Mouse (Mus musculus) brain, embryonic 18.5 days (tissue): ENCODE measurements around the gene Plekhg5.

Experiments
- DNase-seq: peaks from one replicate; pipeline ENCODE4 v3.0.0-alpha.2; 2012; ENCODE audit warnings: low read depth, low spot score

Gene Plekhg5

GRCm38 (mm10) chr4:152146033-152146827 is 73.9 kb downstream of the Plekhg5 start:
- no peak for DNase-seq

DNA sequence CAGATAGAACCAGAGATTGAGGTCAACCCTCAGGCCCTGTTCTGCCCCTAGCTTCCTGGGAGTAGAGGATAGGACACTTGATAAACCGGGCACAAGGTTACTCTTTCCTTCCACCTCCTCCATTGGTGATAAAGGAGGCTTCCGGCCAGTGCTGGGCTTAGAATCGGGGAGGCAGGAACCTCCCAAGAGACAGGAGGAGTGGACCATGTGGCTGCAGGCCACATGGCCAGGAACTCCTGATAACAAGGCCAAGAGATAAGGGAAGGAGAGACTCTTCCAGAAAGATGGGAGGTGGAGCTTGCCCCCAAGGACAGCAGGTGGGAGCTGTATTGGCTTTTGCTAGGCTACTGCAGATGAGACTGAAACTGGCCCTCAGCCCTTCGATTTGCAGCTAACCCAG is 78.2 kb downstream of the Plekhg5 start:
- DNase-seq = no peak

DNA sequence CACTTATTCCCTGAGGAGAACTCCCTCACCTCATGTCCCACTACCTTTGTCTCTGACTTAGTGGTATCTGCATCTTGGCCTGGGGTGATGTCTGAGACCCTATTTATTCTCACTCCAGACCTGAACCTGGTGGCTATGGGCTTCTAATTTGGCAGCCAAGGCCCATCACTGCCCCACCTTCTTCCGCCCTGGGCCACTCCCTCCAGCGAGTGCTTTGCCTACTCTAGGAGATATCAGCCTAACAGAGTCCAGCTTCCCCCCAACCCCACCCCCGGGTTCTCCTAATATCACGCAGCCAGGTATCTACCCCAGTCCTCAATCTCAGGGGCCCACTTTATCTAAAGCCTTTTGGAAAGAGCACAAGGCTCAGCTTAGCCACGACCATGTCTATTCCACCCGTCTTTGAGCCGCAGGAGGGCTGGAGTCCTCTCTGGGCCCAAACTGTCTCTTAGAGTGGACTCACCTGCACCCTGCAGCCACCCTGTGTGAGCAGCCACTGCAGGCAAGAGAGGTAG is 79.2 kb downstream of the Plekhg5 start:
- DNase-seq = no peak

- no peak for DNase-seq
Observed at GRCm38 (mm10) chr4:152151966-152152544, 79.8 kb downstream of the Plekhg5 start, which contains the start of gene Espn. Gene Espn, minus strand, starts transcription at chr4:152152371.

- no peak for DNase-seq
Observed at GRCm38 (mm10) chr4:152153771-152154177, 81.5 kb downstream of the Plekhg5 start.

- DNase-seq = no peak
Observed at GRCm38 (mm10) chr4:152155019-152155418, 82.7 kb downstream of the Plekhg5 start.

DNA sequence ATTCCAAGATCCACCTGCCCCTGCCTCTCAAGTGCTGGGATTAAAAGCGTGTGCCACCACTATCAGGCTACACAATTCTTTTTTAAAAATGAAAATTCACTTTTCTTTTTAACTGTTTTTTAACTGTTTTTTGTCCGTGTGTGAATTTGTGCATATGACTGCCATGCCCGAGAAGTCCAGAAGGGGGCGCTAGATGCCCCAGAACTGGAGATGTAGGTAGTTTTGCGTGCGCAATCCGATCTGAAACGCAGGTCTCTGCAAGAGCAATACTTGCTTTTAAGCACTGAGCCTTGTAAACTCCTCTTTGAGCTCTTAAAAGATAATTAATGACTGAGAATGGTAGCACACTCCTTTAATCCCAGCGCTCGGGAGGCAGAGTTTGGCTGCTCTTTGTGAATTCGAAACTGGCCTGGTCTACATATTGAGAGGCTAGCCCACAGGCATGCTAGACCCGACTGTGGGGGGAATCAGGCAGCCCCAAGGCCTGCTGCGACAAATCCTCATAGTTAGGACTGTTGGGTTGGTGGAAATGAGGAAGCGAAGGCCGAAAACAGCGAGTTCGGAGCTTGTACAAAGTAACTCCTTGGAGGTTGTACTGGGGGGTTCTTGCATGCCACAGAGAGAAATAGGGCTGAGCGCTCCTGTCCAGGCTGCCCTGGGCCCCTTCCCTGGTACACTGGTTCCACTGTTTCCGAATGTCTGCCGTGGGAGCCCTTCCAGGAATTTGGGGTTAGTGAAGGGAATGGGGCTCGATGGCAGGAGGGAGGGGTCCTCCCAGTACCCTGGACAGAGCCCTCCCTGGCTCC is 85.7 kb downstream of the Plekhg5 start:
- DNase-seq = no peak

DNA sequence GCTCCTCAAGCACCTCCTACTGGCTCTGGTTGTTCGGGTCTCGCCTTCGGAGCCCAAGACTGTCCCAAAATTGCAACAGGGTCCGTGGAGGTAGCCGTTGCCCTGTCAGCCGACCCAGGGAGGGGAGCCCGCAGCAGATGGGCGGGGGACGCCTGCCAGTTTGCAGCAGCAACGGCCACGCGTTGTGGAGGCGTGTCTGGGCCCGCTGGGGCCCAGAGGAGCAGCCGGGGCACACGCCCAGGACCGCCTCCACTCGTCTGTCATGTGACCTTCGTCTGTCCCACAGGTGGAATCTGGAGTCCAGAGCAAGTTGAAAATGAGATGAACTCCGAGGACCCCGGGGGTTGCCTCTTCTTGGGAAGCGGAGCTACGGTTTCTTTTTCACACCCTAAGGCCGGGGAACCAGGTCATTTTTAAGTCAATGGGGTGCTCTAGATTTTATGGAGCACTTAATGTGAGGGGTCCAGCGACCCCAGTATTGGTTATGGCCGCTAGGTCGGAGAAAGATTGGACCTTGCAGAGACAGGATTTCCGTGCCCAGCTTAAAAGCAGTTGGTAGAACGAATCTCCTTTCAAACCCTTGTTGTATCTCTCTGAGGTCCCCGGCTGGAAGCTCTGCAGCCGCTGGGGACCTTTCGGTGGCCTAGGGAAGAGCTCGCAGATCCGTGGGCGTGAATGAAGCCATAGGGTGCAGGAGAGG is 86.4 kb downstream of the Plekhg5 start, which contains the start of gene Hes2:
Gene Hes2 (plus strand): TSS at position 283 of the 700 bp plus-strand sequence.
- no peak for DNase-seq

DNA sequence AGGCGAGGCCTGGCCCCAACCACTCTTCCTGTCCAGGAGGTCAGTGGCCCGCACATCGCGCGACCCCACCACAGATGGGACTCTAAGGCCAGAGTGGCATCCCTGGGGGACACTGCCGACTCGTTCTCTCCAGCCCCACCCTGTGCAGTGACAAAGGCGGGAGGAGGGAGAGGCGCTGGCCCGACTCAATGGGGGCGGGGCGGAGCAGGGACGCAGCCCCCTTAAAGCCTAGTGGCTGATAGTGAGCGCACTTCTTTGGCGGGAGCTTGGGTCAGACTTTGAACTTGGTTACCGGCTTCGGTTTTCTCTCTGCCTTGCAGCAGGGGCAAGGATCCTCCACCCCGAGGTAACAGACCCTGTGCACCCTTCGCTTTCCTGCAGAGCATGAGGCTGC is 87.0 kb downstream of the Plekhg5 start:
- DNase-seq = no peak

DNA sequence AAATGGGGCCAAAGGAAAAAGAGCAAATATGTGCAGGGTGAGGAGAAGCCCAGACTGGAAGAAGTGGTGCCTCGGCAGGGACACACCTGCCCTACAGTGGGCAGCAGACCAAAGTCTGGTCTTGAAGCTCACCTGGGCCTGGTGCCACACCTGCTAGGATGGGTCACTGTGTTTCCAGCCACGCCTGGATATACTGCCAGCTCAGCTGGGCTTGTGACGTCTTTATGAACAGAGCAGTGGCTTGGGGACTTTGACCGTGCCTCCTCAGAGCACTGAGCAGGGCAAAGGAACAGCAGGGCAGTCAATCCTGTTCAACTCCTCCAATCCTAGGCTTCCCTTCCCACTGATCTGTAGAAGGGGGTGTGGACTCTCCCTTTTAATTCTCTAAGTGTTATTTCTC is 88.5 kb downstream of the Plekhg5 start:
- no peak for DNase-seq

DNA sequence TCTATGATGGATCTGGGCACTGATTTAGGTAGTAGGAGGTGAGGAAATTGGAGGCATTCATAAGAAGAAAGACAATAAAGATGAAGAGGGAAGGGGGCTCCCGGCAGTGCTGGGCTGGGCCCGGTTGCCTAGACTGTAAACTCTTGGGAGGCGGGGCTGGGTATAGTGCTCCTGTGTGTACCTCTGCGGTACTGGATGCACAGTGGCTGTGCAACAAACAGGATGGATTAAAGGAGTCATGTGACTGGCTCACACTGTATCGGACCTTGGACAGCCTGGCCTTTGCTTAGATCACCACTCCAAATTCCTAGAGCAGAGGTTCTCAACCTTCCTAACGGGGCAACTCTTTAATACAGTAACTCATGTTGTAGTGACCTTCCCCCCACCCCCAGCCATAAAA is 89.3 kb downstream of the Plekhg5 start:
- DNase-seq = no peak

DNA sequence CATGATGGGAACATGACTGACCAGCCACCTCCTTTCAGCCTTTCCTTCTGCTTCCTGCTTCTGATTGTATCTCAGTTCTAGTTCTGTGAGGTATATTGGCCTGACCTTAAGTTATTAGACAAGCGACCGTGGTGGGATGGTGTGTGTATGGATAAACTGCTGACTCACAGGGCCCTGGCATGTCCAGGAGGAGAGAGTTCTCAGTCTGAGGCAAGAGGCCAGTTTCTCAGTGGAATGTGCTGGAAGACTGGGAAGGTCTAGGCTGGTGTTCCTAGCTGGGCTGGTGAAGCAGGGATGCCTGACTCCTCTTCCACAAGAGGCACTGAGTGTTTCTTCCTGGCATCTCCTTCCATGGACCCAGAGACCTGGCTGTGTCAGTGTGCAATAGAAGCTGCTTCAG is 90.5 kb downstream of the Plekhg5 start:
- DNase-seq = no peak
